Mouse (Mus musculus): Measurements from ENCODE around the gene Ppie.
A peak's percentile ranks its signal among the peaks of the same experiment; 100 is the strongest.
"Not testable (repeated sequence)": the region's sequence is repeated elsewhere in the genome, so short reads cannot be mapped to it uniquely, and the experiment has no call there.

Gene Ppie

GRCm38 (mm10) chr4:123114651-123115050, 25.1 kb downstream of the Ppie start:
- not testable (repeated sequence) for DNase-seq (ENCODE audit: low spot score in 2 of 2)

- no peak for DNase-seq (ENCODE audit: low spot score in 2 of 2)
These were observed 27.5 kb downstream of the Ppie start for GRCm38 (mm10) chr4:123112216-123112764.

GRCm38 (mm10) chr4:123111275-123111983, 28.3 kb downstream of the Ppie start:
- DNase-seq (ENCODE audit: low spot score in 2 of 2): not testable (repeated sequence)

- no peak for DNase-seq (ENCODE audit: low spot score in 2 of 2)
These were observed 29.0 kb downstream of the Ppie start for GRCm38 (mm10) chr4:123110751-123111150.

- no peak for DNase-seq (ENCODE audit: low spot score in 2 of 2)
These were observed 31.7 kb downstream of the Ppie start for GRCm38 (mm10) chr4:123108056-123108455.

- no peak for DNase-seq (ENCODE audit: low spot score in 2 of 2)
These were observed 32.9 kb downstream of the Ppie start for GRCm38 (mm10) chr4:123106864-123107263.

GRCm38 (mm10) chr4:123105929-123106328, 33.8 kb downstream of the Ppie start:
- DNase-seq (ENCODE audit: low spot score in 2 of 2): not testable (repeated sequence)

- no peak for DNase-seq (ENCODE audit: low spot score in 2 of 2)
These were observed 34.3 kb downstream of the Ppie start for GRCm38 (mm10) chr4:123105451-123105790.

GRCm38 (mm10) chr4:123104651-123105450, 34.9 kb downstream of the Ppie start, which contains the start of gene Bmp8b:
Gene Bmp8b (plus strand): TSS chr4:123105165.
- no peak for DNase-seq (ENCODE audit: low spot score in 2 of 2)

- no peak for DNase-seq (ENCODE audit: low spot score in 2 of 2)
These were observed 45.9 kb downstream of the Ppie start for GRCm38 (mm10) chr4:123093869-123094268.

- DNase-seq (ENCODE audit: low spot score in 2 of 2): no peak
These were observed 46.5 kb downstream of the Ppie start for GRCm38 (mm10) chr4:123093064-123093776.

- DNase-seq (ENCODE audit: low spot score in 2 of 2): no peak
These were observed 47.1 kb downstream of the Ppie start for GRCm38 (mm10) chr4:123092621-123093020.

GRCm38 (mm10) chr4:123086381-123086780, 53.4 kb downstream of the Ppie start:
- DNase-seq (ENCODE audit: low spot score in 2 of 2): no peak

GRCm38 (mm10) chr4:123085290-123085689, 54.5 kb downstream of the Ppie start:
- DNase-seq (ENCODE audit: low spot score in 2 of 2): no peak

- no peak for DNase-seq (ENCODE audit: low spot score in 2 of 2)
These were observed 56.3 kb downstream of the Ppie start for GRCm38 (mm10) chr4:123083323-123083902.

GRCm38 (mm10) chr4:123082283-123083163, 57.2 kb downstream of the Ppie start:
- peak; percentile 69 to 71 for DNase-seq (ENCODE audit: low spot score in 2 of 2)

GRCm38 (mm10) chr4:123080791-123081190, 59.0 kb downstream of the Ppie start:
- peak; percentile 37 to 51 for DNase-seq (ENCODE audit: low spot score in 2 of 2)

GRCm38 (mm10) chr4:123078231-123078630, 61.5 kb downstream of the Ppie start:
- DNase-seq (ENCODE audit: low spot score in 2 of 2): no peak
